Mouse (Mus musculus) heart, adult 2 months (tissue): ENCODE measurements around the gene Casp7.

Source experiments
- CTCF ChIP-seq: fragments of 200-600 bp; IDR thresholded peaks from 2 replicates; pipeline ENCODE4 v1.8.1; 2022; ENCODE audit warnings: antibody characterized with exemption, mild to moderate bottlenecking, moderate library complexity
- POLR2A ChIP-seq: fragments of 200-500 bp; IDR thresholded peaks from 2 replicates; pipeline ENCODE4 v1.6.1; 2011; ENCODE audit warnings: mild to moderate bottlenecking, low read depth, low read length, control low read depth; ENCODE audit not compliant: insufficient read depth

- no peak for TF ChIP-seq CTCF
- TF ChIP-seq POLR2A, result no peak
Measured at GRCm38 (mm10) chr19:56466486-56466885, 69.6 kb downstream of the Casp7 start.
